Mouse (Mus musculus): ENCODE results near the gene Mat2b.

Mat2b gene

GRCm38 (mm10) chr11:40675014-40675730 is 19.8 kb downstream of the Mat2b start:
- DNase-seq (ENCODE audit: low spot score in 2 of 2): no peak

DNA sequence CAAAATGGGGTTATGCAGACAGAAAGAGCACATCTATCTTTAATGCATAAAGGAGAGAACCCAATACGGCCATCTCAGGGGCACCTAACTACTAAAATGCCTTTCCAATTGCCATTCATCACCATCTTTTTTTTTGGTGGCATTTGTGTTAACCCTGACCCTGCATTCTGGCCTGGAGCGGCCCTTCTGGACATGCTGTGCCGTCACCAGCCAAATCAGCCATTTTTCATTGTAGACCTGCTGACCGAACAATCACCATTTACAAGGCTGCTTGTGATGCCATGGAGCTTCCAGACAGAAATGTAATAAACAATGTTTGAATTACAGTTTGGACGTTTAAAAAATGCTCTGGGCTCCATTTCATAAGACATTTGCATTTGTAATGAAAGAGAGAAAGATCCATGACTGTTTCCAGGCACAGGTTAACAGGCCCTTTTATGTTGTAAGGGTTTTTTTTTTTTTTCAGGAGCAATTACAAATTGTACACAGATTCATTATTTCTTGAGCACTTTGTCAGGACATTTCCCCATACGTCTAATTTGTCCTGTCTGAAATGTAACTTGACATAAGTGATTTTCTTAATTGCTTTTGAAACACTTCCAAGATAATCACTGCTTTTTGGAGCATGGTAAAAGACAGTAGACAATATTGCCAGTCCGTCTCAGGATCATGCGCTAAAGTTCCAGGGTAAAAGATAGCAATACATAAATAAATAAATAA is 45.1 kb downstream of the Mat2b start:
- DNase-seq (ENCODE audit: low spot score in 2 of 2): no peak

DNA sequence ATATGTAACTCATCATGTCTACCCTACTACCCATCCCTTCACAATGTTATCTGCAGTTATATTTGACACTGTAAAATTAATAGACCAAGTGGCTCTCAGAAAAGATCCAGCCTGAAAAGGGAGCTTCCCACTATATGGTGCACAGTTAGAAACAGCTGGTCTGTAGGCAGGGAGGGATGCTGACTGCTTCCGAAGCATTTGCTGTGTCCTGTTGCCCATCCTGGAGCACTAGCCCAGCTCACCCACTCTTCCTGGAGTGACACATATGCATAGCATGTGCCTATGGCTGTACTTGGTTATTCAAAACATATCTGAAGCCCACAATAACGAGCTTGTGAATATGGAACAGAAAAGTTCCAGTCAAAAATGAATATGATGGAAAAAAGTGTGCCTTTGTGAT is 47.8 kb downstream of the Mat2b start:
- DNase-seq (ENCODE audit: low spot score in 2 of 2): no peak

Measured in urinary bladder, postnatal 36 days (tissue).